Mouse (Mus musculus) liver, embryonic 14.5 days (tissue): ENCODE results near the gene Ctnnd2.

Source experiments
- CTCF ChIP-seq: IDR thresholded peaks from 2 replicates; pipeline ENCODE4 v1.5.1; 2016; ENCODE audit warnings: antibody characterized with exemption, low read depth, control low read depth
- EP300 ChIP-seq: IDR thresholded peaks from 2 replicates; pipeline ENCODE4 v1.6.1; 2016; ENCODE audit warnings: antibody characterized with exemption, low read depth

DNA sequence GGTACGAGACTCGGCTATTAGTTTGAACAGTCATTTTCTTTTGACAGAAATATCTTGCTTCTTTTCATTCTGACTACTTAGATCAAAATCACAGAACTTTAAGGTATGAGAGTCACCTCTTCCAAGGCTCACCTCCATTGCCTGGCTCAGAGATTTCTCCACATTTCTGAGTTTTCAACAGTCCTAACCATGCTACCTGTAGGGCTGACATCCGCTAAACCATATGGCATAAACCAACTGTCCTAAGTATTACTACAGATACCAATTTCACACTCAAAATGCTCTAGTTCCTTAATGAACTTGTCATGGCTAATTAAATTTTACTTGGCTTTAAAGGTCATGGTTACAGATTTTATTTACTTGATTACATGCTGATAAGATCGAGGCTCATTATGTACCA is 786.1 kb downstream of the Ctnnd2 start:
- no peak for TF ChIP-seq CTCF
- TF ChIP-seq EP300: no peak
